Mouse (Mus musculus): ENCODE data around the gene Ptprc. TPM values are rescaled to one million over a fixed set of nuclear protein-coding genes. Genes with fewer than 3 reads are reported as not detected.
A peak's percentile ranks its signal among the peaks of the same experiment; 100 is the strongest.

The Ptprc gene
- polyA plus RNA-seq, 1 experiment from 2014 or later, result 5.0 TPM

DNA sequence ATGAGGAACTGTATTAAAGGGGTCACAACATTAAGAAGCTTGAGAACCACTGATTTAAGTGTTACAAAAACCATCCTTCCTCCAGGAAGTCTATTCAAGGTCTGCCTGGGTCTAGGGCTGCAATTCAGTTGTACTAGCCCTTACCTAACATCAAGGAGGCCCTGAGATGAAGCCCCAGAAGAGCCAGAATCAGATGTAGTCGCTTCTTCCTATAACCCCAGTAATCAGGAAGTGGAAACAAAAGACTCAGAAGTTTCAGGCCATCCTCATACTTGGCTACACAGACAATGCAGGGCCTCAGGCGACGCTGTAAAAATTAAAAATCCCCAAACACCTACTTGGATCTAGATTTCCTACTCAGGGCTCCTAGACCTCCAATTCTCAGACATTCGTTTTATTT lies 37.8 kb downstream of the Ptprc start:
- ATAC-seq (ENCODE audit: low FRiP score, low TSS enrichment), result no peak
- WGBS, result 85% methylated on average over 4 of the region's 4 CpGs
- no peak overlapping the region for H3K4me3 ChIP-seq (ENCODE audit: low read length)
- H3K9ac ChIP-seq (ENCODE audit: low read depth, low read length), result no peak overlapping the region
- H3K4me1 ChIP-seq (ENCODE audit: control insufficient read depth, insufficient read depth, low read length), result no peaks in the 10 kb centered on the region
- H3K4me2 ChIP-seq (replicated peaks; ENCODE audit: low read depth, low read length), result no peak overlapping the region
- H3K27ac ChIP-seq (ENCODE audit: low read depth, low read length), result no peak overlapping the region
- H3K9me3 ChIP-seq (ENCODE audit: control insufficient read depth, low read length), result no peaks in the 10 kb centered on the region
- no peaks in the 10 kb centered on the region for H3K36me3 ChIP-seq (ENCODE audit: control insufficient read depth, insufficient read depth, low read length)
- no peaks in the 10 kb centered on the region for H3K27me3 ChIP-seq (ENCODE audit: control insufficient read depth, insufficient read depth, low read length)

DNA sequence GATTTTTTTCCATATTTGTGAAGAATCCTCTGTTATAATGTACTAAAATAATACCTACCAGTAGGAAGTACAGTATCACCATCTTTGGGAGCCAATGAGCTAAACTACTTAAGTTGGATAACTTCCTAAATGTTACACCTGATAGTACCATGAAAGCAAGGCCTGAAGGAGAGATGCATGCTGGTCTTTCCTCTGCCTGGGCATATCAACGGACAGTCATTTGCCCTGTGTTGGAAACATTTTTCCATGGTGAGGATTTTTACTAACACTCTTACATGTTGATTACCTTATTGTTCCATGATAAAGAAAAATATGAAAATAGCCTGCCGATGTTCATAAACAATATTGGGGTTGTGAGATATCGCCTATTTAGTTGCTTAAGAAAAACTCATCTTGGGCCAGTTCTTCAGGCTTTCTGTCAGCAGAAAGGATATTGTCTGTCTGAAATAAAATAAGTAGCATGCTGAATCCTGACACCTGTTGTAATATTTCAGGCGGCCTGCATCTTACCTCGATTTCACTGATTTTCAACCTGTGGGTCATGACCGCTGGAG lies 38.4 kb downstream of the Ptprc start:
- Histone ChIP-seq H3K4me3 (ENCODE audit: low read length) (no peak overlapping the region), H3K27me3 (ENCODE audit: control insufficient read depth, insufficient read depth, low read length) (no peaks in the 10 kb centered on the region), H3K9me3 (ENCODE audit: control insufficient read depth, low read length) (no peaks in the 10 kb centered on the region), H3K4me2 (replicated peaks; ENCODE audit: low read depth, low read length) (no peak overlapping the region), H3K9ac (ENCODE audit: low read depth, low read length) (no peak overlapping the region), H3K4me1 (ENCODE audit: control insufficient read depth, insufficient read depth, low read length) (no peaks in the 10 kb centered on the region), H3K27ac (ENCODE audit: low read depth, low read length) (no peak overlapping the region), H3K36me3 (ENCODE audit: control insufficient read depth, insufficient read depth, low read length) (no peaks in the 10 kb centered on the region)
- ATAC-seq (ENCODE audit: low FRiP score, low TSS enrichment), result no peak
- WGBS, result 97% methylated on average over 6 of the region's 6 CpGs

DNA sequence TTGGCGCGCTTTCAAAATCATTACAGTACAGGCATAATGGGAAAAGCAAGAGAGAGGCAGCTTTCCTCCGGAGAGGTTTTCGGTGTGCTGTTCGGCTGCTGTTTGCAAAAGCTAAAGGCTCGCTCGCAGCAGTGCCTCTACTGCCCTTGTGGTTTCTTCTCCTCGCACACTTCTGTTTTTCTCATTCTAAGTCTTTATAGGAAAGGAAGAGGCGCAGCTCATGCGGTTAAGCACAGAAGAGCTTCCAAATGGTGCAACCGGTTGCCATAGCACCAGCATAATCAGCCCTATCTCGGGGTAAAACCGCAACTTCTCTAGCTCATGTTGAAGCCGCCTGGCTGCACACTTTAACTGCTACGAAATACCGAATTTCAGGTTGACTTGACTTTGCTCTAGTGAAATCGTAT lies 39.1 kb downstream of the Ptprc start:
- Histone ChIP-seq H3K36me3 (ENCODE audit: control insufficient read depth, insufficient read depth, low read length) (no peaks in the 10 kb centered on the region), H3K4me3 (ENCODE audit: low read length) (no peak overlapping the region), H3K4me1 (ENCODE audit: control insufficient read depth, insufficient read depth, low read length) (no peaks in the 10 kb centered on the region), H3K4me2 (replicated peaks; ENCODE audit: low read depth, low read length) (peak overlapping the region; percentile 30), H3K9ac (ENCODE audit: low read depth, low read length) (no peak overlapping the region), H3K27me3 (ENCODE audit: control insufficient read depth, insufficient read depth, low read length) (no peaks in the 10 kb centered on the region), H3K9me3 (ENCODE audit: control insufficient read depth, low read length) (no peaks in the 10 kb centered on the region), H3K27ac (ENCODE audit: low read depth, low read length) (no peak overlapping the region)
- 51% methylated on average over 17 of the region's 17 CpGs for WGBS
- no peak for ATAC-seq (ENCODE audit: low FRiP score, low TSS enrichment)

- peak; percentile 62; the same call in 1 of the 2 replicates for ATAC-seq (ENCODE audit: low FRiP score, low TSS enrichment)
- peak overlapping the region; percentile 30 for H3K4me2 ChIP-seq (replicated peaks; ENCODE audit: low read depth, low read length)
- no peaks in the 10 kb centered on the region for H3K9me3 ChIP-seq (ENCODE audit: control insufficient read depth, low read length)
- H3K27me3 ChIP-seq (ENCODE audit: control insufficient read depth, insufficient read depth, low read length), result no peaks in the 10 kb centered on the region
- 56% methylated on average over 9 of the region's 9 CpGs for WGBS
- no peak overlapping the region for H3K9ac ChIP-seq (ENCODE audit: low read depth, low read length)
- H3K4me3 ChIP-seq (ENCODE audit: low read length), result no peak overlapping the region
- no peaks in the 10 kb centered on the region for H3K4me1 ChIP-seq (ENCODE audit: control insufficient read depth, insufficient read depth, low read length)
- H3K36me3 ChIP-seq (ENCODE audit: control insufficient read depth, insufficient read depth, low read length), result no peaks in the 10 kb centered on the region
- H3K27ac ChIP-seq (ENCODE audit: low read depth, low read length), result no peak overlapping the region
Observed at GRCm38 (mm10) chr1:138135637-138136372, 39.7 kb downstream of the Ptprc start.

- no peak for ATAC-seq (ENCODE audit: low FRiP score, low TSS enrichment)
- no peak overlapping the region for H3K4me3 ChIP-seq (ENCODE audit: low read length)
- H3K4me2 ChIP-seq (replicated peaks; ENCODE audit: low read depth, low read length), result no peak overlapping the region
- H3K9ac ChIP-seq (ENCODE audit: low read depth, low read length), result no peak overlapping the region
- no peaks in the 10 kb centered on the region for H3K4me1 ChIP-seq (ENCODE audit: control insufficient read depth, insufficient read depth, low read length)
- no peaks in the 10 kb centered on the region for H3K36me3 ChIP-seq (ENCODE audit: control insufficient read depth, insufficient read depth, low read length)
- H3K9me3 ChIP-seq (ENCODE audit: control insufficient read depth, low read length), result no peaks in the 10 kb centered on the region
- H3K27me3 ChIP-seq (ENCODE audit: control insufficient read depth, insufficient read depth, low read length), result no peaks in the 10 kb centered on the region
- H3K27ac ChIP-seq (ENCODE audit: low read depth, low read length), result no peak overlapping the region
Observed at GRCm38 (mm10) chr1:138135117-138135516, 40.4 kb downstream of the Ptprc start.

DNA sequence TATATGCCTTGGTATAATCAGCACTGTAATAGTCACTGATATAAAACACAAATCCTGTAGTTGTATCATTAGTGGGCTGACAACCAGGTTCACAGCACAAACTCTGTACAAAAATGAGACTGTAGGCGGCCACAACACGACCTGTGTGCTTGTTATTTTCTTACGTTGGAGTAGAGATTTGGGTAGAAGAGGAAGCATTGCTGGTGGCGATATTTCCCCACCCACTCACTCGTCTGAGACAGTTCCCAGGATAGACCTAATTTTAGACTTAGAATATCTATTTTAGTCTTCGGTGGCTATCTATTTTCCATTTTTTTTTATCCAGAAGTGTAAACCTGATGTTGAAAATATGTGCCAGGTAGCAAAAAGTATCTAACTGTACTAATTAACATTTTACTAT lies 41.2 kb downstream of the Ptprc start:
- Histone ChIP-seq H3K36me3 (ENCODE audit: control insufficient read depth, insufficient read depth, low read length) (no peaks in the 10 kb centered on the region), H3K4me3 (ENCODE audit: low read length) (no peak overlapping the region), H3K27ac (ENCODE audit: low read depth, low read length) (no peak overlapping the region), H3K9me3 (ENCODE audit: control insufficient read depth, low read length) (no peaks in the 10 kb centered on the region), H3K4me1 (ENCODE audit: control insufficient read depth, insufficient read depth, low read length) (no peaks in the 10 kb centered on the region), H3K9ac (ENCODE audit: low read depth, low read length) (no peak overlapping the region), H3K4me2 (replicated peaks; ENCODE audit: low read depth, low read length) (no peak overlapping the region), H3K27me3 (ENCODE audit: control insufficient read depth, insufficient read depth, low read length) (no peaks in the 10 kb centered on the region)
- 86% methylated on average over 6 of the region's 6 CpGs for WGBS
- ATAC-seq (ENCODE audit: low FRiP score, low TSS enrichment), result no peak

DNA sequence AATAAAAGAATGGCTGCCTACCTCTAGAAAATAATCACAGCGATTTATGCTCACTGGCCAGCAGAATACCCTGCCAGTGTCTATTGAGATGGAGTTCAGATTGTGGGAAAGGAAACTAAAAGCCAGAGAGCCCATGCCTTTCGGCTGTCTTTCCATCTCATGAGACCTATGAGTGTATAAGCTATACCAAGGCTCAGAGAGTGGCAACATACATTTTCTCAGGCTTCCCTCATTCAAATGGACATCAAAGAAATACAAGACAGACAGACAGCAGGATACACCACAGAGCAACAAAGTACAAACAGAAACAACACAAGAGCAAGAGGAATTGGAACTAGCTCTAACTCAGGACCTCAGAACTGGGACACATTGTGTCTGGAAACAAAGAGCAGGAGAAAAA lies 43.8 kb downstream of the Ptprc start:
- WGBS, result 79% methylated on average over 2 of the region's 2 CpGs
- ATAC-seq (ENCODE audit: low FRiP score, low TSS enrichment), result no peak
- H3K4me1 ChIP-seq (ENCODE audit: control insufficient read depth, insufficient read depth, low read length), result no peaks in the 10 kb centered on the region
- no peaks in the 10 kb centered on the region for H3K27me3 ChIP-seq (ENCODE audit: control insufficient read depth, insufficient read depth, low read length)
- H3K4me2 ChIP-seq (replicated peaks; ENCODE audit: low read depth, low read length), result no peak overlapping the region
- H3K4me3 ChIP-seq (ENCODE audit: low read length), result no peak overlapping the region
- no peaks in the 10 kb centered on the region for H3K9me3 ChIP-seq (ENCODE audit: control insufficient read depth, low read length)
- no peak overlapping the region for H3K27ac ChIP-seq (ENCODE audit: low read depth, low read length)
- no peaks in the 10 kb centered on the region for H3K36me3 ChIP-seq (ENCODE audit: control insufficient read depth, insufficient read depth, low read length)
- H3K9ac ChIP-seq (ENCODE audit: low read depth, low read length), result no peak overlapping the region

DNA sequence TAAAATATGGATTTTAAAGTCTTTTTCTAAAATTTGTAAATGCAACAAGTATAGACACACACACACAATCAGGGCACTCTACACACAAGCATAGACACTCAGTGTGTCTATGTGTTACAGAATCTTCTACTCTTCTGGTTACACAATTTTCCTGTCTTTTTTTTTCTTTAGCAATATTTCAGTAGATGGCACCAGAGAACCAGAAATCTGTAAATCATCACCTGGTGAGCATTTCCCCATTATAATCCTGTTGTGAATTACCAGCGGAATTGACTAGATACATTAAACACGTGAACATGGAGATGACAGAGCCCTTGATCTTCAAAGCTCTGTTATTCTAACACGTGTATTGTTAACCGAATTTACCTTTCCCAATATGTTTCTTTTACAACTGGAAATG lies 45.4 kb downstream of the Ptprc start:
- no peak for ATAC-seq (ENCODE audit: low FRiP score, low TSS enrichment)
- H3K27ac ChIP-seq (ENCODE audit: low read depth, low read length), result no peak overlapping the region

GRCm38 (mm10) chr1:138126843-138127242 lies 48.7 kb downstream of the Ptprc start:
- H3K4me2 ChIP-seq (replicated peaks; ENCODE audit: low read depth, low read length), result no peak overlapping the region
- no peaks in the 10 kb centered on the region for H3K9me3 ChIP-seq (ENCODE audit: control insufficient read depth, low read length)
- no peak overlapping the region for H3K27ac ChIP-seq (ENCODE audit: low read depth, low read length)
- no peak overlapping the region for H3K4me3 ChIP-seq (ENCODE audit: low read length)
- ATAC-seq (ENCODE audit: low FRiP score, low TSS enrichment), result no peak
- H3K36me3 ChIP-seq (ENCODE audit: control insufficient read depth, insufficient read depth, low read length), result no peaks in the 10 kb centered on the region
- no peak overlapping the region for H3K9ac ChIP-seq (ENCODE audit: low read depth, low read length)
- H3K4me1 ChIP-seq (ENCODE audit: control insufficient read depth, insufficient read depth, low read length), result no peaks in the 10 kb centered on the region
- 69% methylated on average over 8 of the region's 8 CpGs for WGBS
- no peaks in the 10 kb centered on the region for H3K27me3 ChIP-seq (ENCODE audit: control insufficient read depth, insufficient read depth, low read length)

More for the DNA sequence above, 45.4 kb downstream of the Ptprc start:
- H3K4me2 ChIP-seq (replicated peaks; ENCODE audit: low read depth, low read length), result no peak overlapping the region
- H3K4me1 ChIP-seq (ENCODE audit: control insufficient read depth, insufficient read depth, low read length), result no peaks in the 10 kb centered on the region
- H3K27me3 ChIP-seq (ENCODE audit: control insufficient read depth, insufficient read depth, low read length), result no peaks in the 10 kb centered on the region
- 55% methylated on average over 4 of the region's 4 CpGs for WGBS
- no peak overlapping the region for H3K4me3 ChIP-seq (ENCODE audit: low read length)
- H3K36me3 ChIP-seq (ENCODE audit: control insufficient read depth, insufficient read depth, low read length), result no peaks in the 10 kb centered on the region
- no peaks in the 10 kb centered on the region for H3K9me3 ChIP-seq (ENCODE audit: control insufficient read depth, low read length)
- H3K9ac ChIP-seq (ENCODE audit: low read depth, low read length), result no peak overlapping the region
